Mouse (Mus musculus): ENCODE data around the gene Igfbp5. TPM values are rescaled to one million over a fixed set of nuclear protein-coding genes. Genes with fewer than 3 reads are reported as not detected.
A peak's percentile ranks its signal among the peaks of the same experiment; 100 is the strongest.

The Igfbp5 gene
- total RNA-seq, 2 experiments from 2014 or later = 335 to 342 TPM

- DNase-seq (ENCODE audit: low spot score in 2 of 2) = peak; percentile 56 to 72
Measured at GRCm38 (mm10) chr1:72869681-72870614, 4.7 kb downstream of the Igfbp5 start.

DNA sequence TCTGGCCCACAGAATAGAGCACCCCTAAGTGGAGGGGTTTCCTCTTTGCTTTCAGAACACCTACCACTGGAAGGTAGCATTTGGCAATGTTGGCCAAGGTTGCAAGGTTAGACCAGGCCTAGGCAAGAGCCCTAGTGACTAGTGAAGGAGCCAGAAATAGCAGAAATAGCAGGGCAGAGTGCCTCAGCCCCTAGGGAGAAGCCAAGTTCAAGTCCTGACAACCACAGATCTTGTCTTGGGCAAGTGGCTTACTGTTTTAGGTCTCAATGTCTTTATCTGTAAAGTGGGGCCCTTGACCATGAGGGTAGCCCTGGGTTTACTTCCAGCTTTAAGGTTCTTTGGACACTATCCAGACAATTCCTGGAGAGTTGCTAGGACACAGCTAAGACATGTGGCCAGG is 5.4 kb downstream of the Igfbp5 start:
- no peak for DNase-seq (ENCODE audit: low spot score in 2 of 2)

- DNase-seq (ENCODE audit: low spot score in 2 of 2) = no peak
Measured at GRCm38 (mm10) chr1:72868429-72869215, 6.1 kb downstream of the Igfbp5 start.

- no peak for DNase-seq (ENCODE audit: low spot score in 2 of 2)
Measured at GRCm38 (mm10) chr1:72867346-72867745, 7.3 kb downstream of the Igfbp5 start.

GRCm38 (mm10) chr1:72866417-72866816 is 8.3 kb downstream of the Igfbp5 start:
- no peak for DNase-seq (ENCODE audit: low spot score in 2 of 2)

GRCm38 (mm10) chr1:72865900-72866299 is 8.8 kb downstream of the Igfbp5 start:
- peak in 1 of 2 experiments; percentile 71 for DNase-seq (ENCODE audit: low spot score in 2 of 2)

DNA sequence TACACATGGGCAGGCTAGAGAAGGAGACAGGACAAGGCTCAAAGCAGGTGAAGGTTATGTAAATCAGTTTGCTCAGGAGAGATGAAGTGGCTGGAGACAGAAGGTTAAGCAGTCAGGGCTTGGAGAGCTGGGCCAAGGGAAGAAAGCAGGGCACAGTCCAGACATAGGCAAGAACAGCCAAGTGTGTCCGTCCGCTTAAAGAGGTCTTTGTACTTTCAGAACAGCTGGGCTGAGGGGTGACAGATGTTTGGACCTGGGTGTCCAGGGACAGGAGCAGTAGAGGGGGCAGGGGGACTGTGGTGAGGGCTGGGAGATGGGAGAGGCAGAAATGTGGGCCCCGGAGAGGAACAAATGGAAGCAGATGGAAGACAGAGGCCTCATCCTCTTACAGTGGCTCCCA is 10.4 kb downstream of the Igfbp5 start:
- no peak for DNase-seq (ENCODE audit: low spot score in 2 of 2)

DNA sequence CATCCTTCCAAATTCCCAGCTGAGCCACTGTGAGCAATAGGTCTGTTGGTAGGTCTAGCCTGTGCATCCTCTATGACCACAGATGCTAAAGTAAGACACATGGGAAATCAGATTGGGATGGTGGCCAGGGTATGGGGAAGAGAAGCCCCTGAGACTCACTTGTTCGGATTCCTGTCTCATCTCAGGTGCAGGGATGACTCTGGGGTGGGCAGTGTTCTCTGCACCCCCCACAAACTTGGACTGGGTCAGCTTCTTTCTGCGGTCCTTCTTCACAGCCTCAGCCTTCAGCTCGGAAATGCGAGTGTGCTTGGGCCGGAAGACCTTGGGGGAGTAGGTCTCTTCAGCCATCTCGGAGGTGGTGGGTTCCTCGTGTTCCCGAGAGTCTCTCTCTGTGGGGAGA is 11.0 kb downstream of the Igfbp5 start:
- DNase-seq (ENCODE audit: low spot score in 2 of 2) = no peak

DNA sequence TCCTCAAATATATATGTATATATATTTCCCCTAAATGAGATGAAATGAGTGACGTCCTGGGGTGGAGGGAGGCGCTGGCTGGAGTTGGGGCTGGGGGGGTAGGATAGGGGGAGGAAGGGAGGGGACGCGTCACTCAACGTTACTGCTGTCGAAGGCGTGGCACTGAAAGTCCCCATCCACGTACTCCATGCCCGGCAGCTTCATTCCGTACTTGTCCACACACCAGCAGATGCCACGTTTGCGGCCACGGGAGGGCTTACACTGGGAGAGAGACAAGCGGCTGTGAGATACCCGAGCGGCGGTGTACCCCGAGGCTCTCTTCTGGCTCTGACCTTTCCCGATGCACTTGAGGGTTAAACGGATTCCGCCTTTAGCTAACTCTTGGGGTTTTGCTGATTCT is 12.4 kb downstream of the Igfbp5 start:
- DNase-seq (ENCODE audit: low spot score in 2 of 2) = no peak

DNA sequence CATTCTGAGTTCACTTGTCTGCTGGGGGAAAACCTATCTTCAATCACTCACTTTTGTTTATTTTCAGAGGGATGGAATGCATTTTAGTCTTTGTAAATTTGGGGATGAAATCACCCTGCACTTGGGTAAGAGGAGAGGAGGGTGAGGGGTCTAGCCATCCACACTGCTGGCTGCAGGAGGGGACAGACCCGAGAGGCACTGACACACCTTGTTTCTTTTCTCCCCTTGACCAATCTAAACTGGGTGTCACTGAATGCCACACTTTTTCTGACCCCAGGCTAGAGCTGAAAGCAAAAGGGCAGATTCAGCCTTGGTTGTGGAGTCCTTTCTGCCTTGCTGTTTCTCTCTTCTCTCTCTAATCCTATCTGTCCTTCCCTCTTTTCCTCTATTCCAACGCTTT is 13.0 kb downstream of the Igfbp5 start:
- no peak for DNase-seq (ENCODE audit: low spot score in 2 of 2)

DNA sequence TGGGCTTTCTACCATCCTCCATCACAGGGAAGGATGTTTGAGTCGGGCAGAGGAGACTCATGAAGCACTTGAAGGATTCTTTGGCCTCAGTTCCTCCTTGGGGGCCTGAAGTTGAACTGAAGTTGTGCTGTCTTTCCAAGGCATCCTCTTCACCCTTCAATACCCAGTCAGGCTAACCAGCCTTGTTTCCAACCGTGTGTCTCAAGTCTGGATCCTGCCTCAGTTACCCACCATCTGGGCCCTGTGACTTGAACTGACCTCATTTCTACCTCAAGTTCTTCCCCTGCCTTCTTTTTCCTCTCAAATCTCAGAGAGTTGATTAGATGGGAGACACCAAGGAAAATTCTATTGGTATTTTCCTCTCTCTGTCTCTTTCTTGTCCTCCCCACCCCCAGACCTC is 14.2 kb downstream of the Igfbp5 start:
- DNase-seq (ENCODE audit: low spot score in 2 of 2) = no peak

- no peak for DNase-seq (ENCODE audit: low spot score in 2 of 2)
Measured at GRCm38 (mm10) chr1:72859963-72860362, 14.7 kb downstream of the Igfbp5 start.

- no peak for DNase-seq (ENCODE audit: low spot score in 2 of 2)
Measured at GRCm38 (mm10) chr1:72858874-72859273, 15.8 kb downstream of the Igfbp5 start.

- no peak for DNase-seq (ENCODE audit: low spot score in 2 of 2)
Measured at GRCm38 (mm10) chr1:72858286-72858685, 16.4 kb downstream of the Igfbp5 start.

GRCm38 (mm10) chr1:72857631-72858030 is 17.1 kb downstream of the Igfbp5 start:
- DNase-seq (ENCODE audit: low spot score in 2 of 2) = no peak

DNA sequence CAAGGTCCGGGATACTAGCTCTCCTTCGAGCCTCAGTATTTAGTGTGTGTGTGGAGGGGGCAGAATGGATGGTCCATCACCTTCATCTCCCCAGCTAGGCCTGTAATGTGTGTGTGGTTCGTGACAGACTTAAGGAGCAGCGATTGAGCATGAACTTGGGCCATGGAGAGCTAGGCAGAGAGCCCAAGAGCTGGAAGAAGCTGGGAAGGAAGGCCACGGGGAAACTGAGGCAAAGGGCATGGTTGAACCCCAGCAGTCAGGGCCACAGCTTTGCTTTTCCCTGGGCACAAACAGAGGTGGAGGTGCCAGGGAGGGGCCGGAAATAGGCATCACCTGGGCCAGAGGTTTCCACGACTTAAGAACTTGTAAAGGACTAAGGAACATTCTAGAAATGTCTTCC is 17.5 kb downstream of the Igfbp5 start:
- no peak for DNase-seq (ENCODE audit: low spot score in 2 of 2)

- DNase-seq (ENCODE audit: low spot score in 2 of 2) = no peak
Measured at GRCm38 (mm10) chr1:72856209-72856909, 18.3 kb downstream of the Igfbp5 start.

- DNase-seq (ENCODE audit: low spot score in 2 of 2) = no peak
Measured at GRCm38 (mm10) chr1:72855729-72856128, 19.0 kb downstream of the Igfbp5 start.

GRCm38 (mm10) chr1:72854337-72855237 is 20.1 kb downstream of the Igfbp5 start:
- no peak for DNase-seq (ENCODE audit: low spot score in 2 of 2)

- no peak for DNase-seq (ENCODE audit: low spot score in 2 of 2)
Measured at GRCm38 (mm10) chr1:72853759-72854158, 20.9 kb downstream of the Igfbp5 start.

- no peak for DNase-seq (ENCODE audit: low spot score in 2 of 2)
Measured at GRCm38 (mm10) chr1:72849037-72849436, 25.6 kb downstream of the Igfbp5 start.
